Mouse (Mus musculus): ENCODE measurements around the gene Ryr3. TPM values are rescaled to one million over a fixed set of nuclear protein-coding genes. Genes with fewer than 3 reads are reported as not detected.

The Ryr3 gene
- polyA plus RNA-seq, 1 experiment from 2014 or later = 1.5 TPM

- 64% methylated on average over 4 of the region's 4 CpGs for WGBS
- H3K9ac ChIP-seq (ENCODE audit: low read depth, low read length) = no peak overlapping the region
- H3K9me3 ChIP-seq (ENCODE audit: control insufficient read depth, low read length) = no peaks in the 10 kb centered on the region
- no peak overlapping the region for H3K4me3 ChIP-seq (ENCODE audit: low read length)
- H3K4me1 ChIP-seq (ENCODE audit: control insufficient read depth, insufficient read depth, low read length) = no peaks in the 10 kb centered on the region
- H3K27ac ChIP-seq (ENCODE audit: low read length) = no peak overlapping the region
- H3K36me3 ChIP-seq (ENCODE audit: control insufficient read depth, insufficient read depth, low read length) = no peaks in the 10 kb centered on the region
- no peak for ATAC-seq
- no peaks in the 10 kb centered on the region for H3K27me3 ChIP-seq (replicated peaks; ENCODE audit: control insufficient read depth, insufficient read depth, low read length)
- no peak overlapping the region for H3K4me2 ChIP-seq (ENCODE audit: low read depth, low read length)
These were observed 456.2 kb downstream of the Ryr3 start for GRCm38 (mm10) chr2:112760692-112761091.

GRCm38 (mm10) chr2:112759678-112760077, 457.2 kb downstream of the Ryr3 start:
- 75% methylated on average over 5 of the region's 5 CpGs for WGBS
- Histone ChIP-seq H3K36me3 (ENCODE audit: control insufficient read depth, insufficient read depth, low read length) (no peaks in the 10 kb centered on the region), H3K4me3 (ENCODE audit: low read length) (no peak overlapping the region), H3K4me2 (ENCODE audit: low read depth, low read length) (no peak overlapping the region), H3K4me1 (ENCODE audit: control insufficient read depth, insufficient read depth, low read length) (no peaks in the 10 kb centered on the region), H3K27ac (ENCODE audit: low read length) (no peak overlapping the region), H3K27me3 (replicated peaks; ENCODE audit: control insufficient read depth, insufficient read depth, low read length) (no peaks in the 10 kb centered on the region), H3K9ac (ENCODE audit: low read depth, low read length) (no peak overlapping the region), H3K9me3 (ENCODE audit: control insufficient read depth, low read length) (no peaks in the 10 kb centered on the region)
- no peak for ATAC-seq

- 94% methylated on average over 2 of the region's 2 CpGs for WGBS
These were observed 458.2 kb downstream of the Ryr3 start for GRCm38 (mm10) chr2:112758732-112759131.

GRCm38 (mm10) chr2:112753316-112753715, 463.6 kb downstream of the Ryr3 start:
- Histone ChIP-seq H3K4me3 (ENCODE audit: low read length) (no peak overlapping the region), H3K27me3 (replicated peaks; ENCODE audit: control insufficient read depth, insufficient read depth, low read length) (no peaks in the 10 kb centered on the region), H3K9me3 (ENCODE audit: control insufficient read depth, low read length) (no peaks in the 10 kb centered on the region), H3K4me1 (ENCODE audit: control insufficient read depth, insufficient read depth, low read length) (no peaks in the 10 kb centered on the region), H3K27ac (ENCODE audit: low read length) (no peak overlapping the region), H3K9ac (ENCODE audit: low read depth, low read length) (no peak overlapping the region), H3K4me2 (ENCODE audit: low read depth, low read length) (no peak overlapping the region), H3K36me3 (ENCODE audit: control insufficient read depth, insufficient read depth, low read length) (no peaks in the 10 kb centered on the region)
- 73% methylated on average over 4 of the region's 4 CpGs for WGBS
- no peak for ATAC-seq

More at GRCm38 (mm10) chr2:112758732-112759131, 458.2 kb downstream of the Ryr3 start:
- H3K9me3 ChIP-seq (ENCODE audit: control insufficient read depth, low read length) = no peaks in the 10 kb centered on the region
- no peak overlapping the region for H3K9ac ChIP-seq (ENCODE audit: low read depth, low read length)
- no peak for ATAC-seq
- H3K4me3 ChIP-seq (ENCODE audit: low read length) = no peak overlapping the region
- H3K36me3 ChIP-seq (ENCODE audit: control insufficient read depth, insufficient read depth, low read length) = no peaks in the 10 kb centered on the region
- H3K27me3 ChIP-seq (replicated peaks; ENCODE audit: control insufficient read depth, insufficient read depth, low read length) = no peaks in the 10 kb centered on the region
- H3K4me2 ChIP-seq (ENCODE audit: low read depth, low read length) = no peak overlapping the region
- H3K4me1 ChIP-seq (ENCODE audit: control insufficient read depth, insufficient read depth, low read length) = no peaks in the 10 kb centered on the region
- H3K27ac ChIP-seq (ENCODE audit: low read length) = no peak overlapping the region

- H3K4me3 ChIP-seq (ENCODE audit: low read length) = no peak overlapping the region
- no peaks in the 10 kb centered on the region for H3K27me3 ChIP-seq (replicated peaks; ENCODE audit: control insufficient read depth, insufficient read depth, low read length)
- no peak overlapping the region for H3K27ac ChIP-seq (ENCODE audit: low read length)
- H3K9ac ChIP-seq (ENCODE audit: low read depth, low read length) = no peak overlapping the region
- no peaks in the 10 kb centered on the region for H3K36me3 ChIP-seq (ENCODE audit: control insufficient read depth, insufficient read depth, low read length)
- H3K4me1 ChIP-seq (ENCODE audit: control insufficient read depth, insufficient read depth, low read length) = no peaks in the 10 kb centered on the region
- no peak overlapping the region for H3K4me2 ChIP-seq (ENCODE audit: low read depth, low read length)
- 79% methylated on average over 5 of the region's 5 CpGs for whole genome bisulfite sequencing
- no peaks in the 10 kb centered on the region for H3K9me3 ChIP-seq (ENCODE audit: control insufficient read depth, low read length)
- ATAC-seq = no peak
These were observed 465.5 kb downstream of the Ryr3 start for GRCm38 (mm10) chr2:112751416-112751815.

- 74% methylated on average over 1 of the region's 1 CpGs for WGBS
These were observed 468.4 kb downstream of the Ryr3 start for GRCm38 (mm10) chr2:112748532-112748931.

GRCm38 (mm10) chr2:112732942-112733341, 484.0 kb downstream of the Ryr3 start:
- H3K9me3 ChIP-seq (ENCODE audit: control insufficient read depth, low read length) = no peaks in the 10 kb centered on the region
- ATAC-seq = no peak
- H3K4me1 ChIP-seq (ENCODE audit: control insufficient read depth, insufficient read depth, low read length) = no peaks in the 10 kb centered on the region
- no peaks in the 10 kb centered on the region for H3K27me3 ChIP-seq (replicated peaks; ENCODE audit: control insufficient read depth, insufficient read depth, low read length)
- no peaks in the 10 kb centered on the region for H3K36me3 ChIP-seq (ENCODE audit: control insufficient read depth, insufficient read depth, low read length)
- WGBS = 49% methylated on average over 2 of the region's 2 CpGs
- H3K9ac ChIP-seq (ENCODE audit: low read depth, low read length) = no peak overlapping the region
- no peak overlapping the region for H3K4me2 ChIP-seq (ENCODE audit: low read depth, low read length)
- H3K4me3 ChIP-seq (ENCODE audit: low read length) = no peak overlapping the region
- H3K27ac ChIP-seq (ENCODE audit: low read length) = no peak overlapping the region

More at GRCm38 (mm10) chr2:112748532-112748931, 468.4 kb downstream of the Ryr3 start:
- no peaks in the 10 kb centered on the region for H3K27me3 ChIP-seq (replicated peaks; ENCODE audit: control insufficient read depth, insufficient read depth, low read length)
- no peak overlapping the region for H3K9ac ChIP-seq (ENCODE audit: low read depth, low read length)
- no peak overlapping the region for H3K4me3 ChIP-seq (ENCODE audit: low read length)
- ATAC-seq = no peak
- no peak overlapping the region for H3K4me2 ChIP-seq (ENCODE audit: low read depth, low read length)
- no peaks in the 10 kb centered on the region for H3K36me3 ChIP-seq (ENCODE audit: control insufficient read depth, insufficient read depth, low read length)
- H3K9me3 ChIP-seq (ENCODE audit: control insufficient read depth, low read length) = no peaks in the 10 kb centered on the region
- no peaks in the 10 kb centered on the region for H3K4me1 ChIP-seq (ENCODE audit: control insufficient read depth, insufficient read depth, low read length)
- no peak overlapping the region for H3K27ac ChIP-seq (ENCODE audit: low read length)

- no peak overlapping the region for H3K4me3 ChIP-seq (ENCODE audit: low read length)
- WGBS = 56% methylated on average over 6 of the region's 6 CpGs
- no peaks in the 10 kb centered on the region for H3K27me3 ChIP-seq (replicated peaks; ENCODE audit: control insufficient read depth, insufficient read depth, low read length)
- no peaks in the 10 kb centered on the region for H3K36me3 ChIP-seq (ENCODE audit: control insufficient read depth, insufficient read depth, low read length)
- no peak overlapping the region for H3K4me2 ChIP-seq (ENCODE audit: low read depth, low read length)
- H3K9me3 ChIP-seq (ENCODE audit: control insufficient read depth, low read length) = no peaks in the 10 kb centered on the region
- H3K9ac ChIP-seq (ENCODE audit: low read depth, low read length) = no peak overlapping the region
- no peaks in the 10 kb centered on the region for H3K4me1 ChIP-seq (ENCODE audit: control insufficient read depth, insufficient read depth, low read length)
- H3K27ac ChIP-seq (ENCODE audit: low read length) = no peak overlapping the region
- no peak for ATAC-seq
These were observed 489.1 kb downstream of the Ryr3 start for GRCm38 (mm10) chr2:112727842-112728241.

GRCm38 (mm10) chr2:112721217-112721616, 495.7 kb downstream of the Ryr3 start:
- Histone ChIP-seq H3K4me1 (ENCODE audit: control insufficient read depth, insufficient read depth, low read length) (no peaks in the 10 kb centered on the region), H3K9me3 (ENCODE audit: control insufficient read depth, low read length) (no peaks in the 10 kb centered on the region), H3K36me3 (ENCODE audit: control insufficient read depth, insufficient read depth, low read length) (no peaks in the 10 kb centered on the region), H3K4me2 (ENCODE audit: low read depth, low read length) (no peak overlapping the region), H3K27me3 (replicated peaks; ENCODE audit: control insufficient read depth, insufficient read depth, low read length) (no peaks in the 10 kb centered on the region), H3K9ac (ENCODE audit: low read depth, low read length) (no peak overlapping the region), H3K4me3 (ENCODE audit: low read length) (no peak overlapping the region), H3K27ac (ENCODE audit: low read length) (no peak overlapping the region)
- no peak for ATAC-seq
- WGBS = 80% methylated on average over 1 of the region's 1 CpGs

- 41% methylated on average over 3 of the region's 3 CpGs for WGBS
- H3K4me1 ChIP-seq (ENCODE audit: control insufficient read depth, insufficient read depth, low read length) = no peaks in the 10 kb centered on the region
- no peak overlapping the region for H3K4me3 ChIP-seq (ENCODE audit: low read length)
- H3K9ac ChIP-seq (ENCODE audit: low read depth, low read length) = no peak overlapping the region
- H3K36me3 ChIP-seq (ENCODE audit: control insufficient read depth, insufficient read depth, low read length) = no peaks in the 10 kb centered on the region
- no peak overlapping the region for H3K27ac ChIP-seq (ENCODE audit: low read length)
- H3K4me2 ChIP-seq (ENCODE audit: low read depth, low read length) = no peak overlapping the region
- no peaks in the 10 kb centered on the region for H3K9me3 ChIP-seq (ENCODE audit: control insufficient read depth, low read length)
- H3K27me3 ChIP-seq (replicated peaks; ENCODE audit: control insufficient read depth, insufficient read depth, low read length) = no peaks in the 10 kb centered on the region
- ATAC-seq = no peak
These were observed 496.2 kb downstream of the Ryr3 start for GRCm38 (mm10) chr2:112720715-112721114.

Data from intestine, embryonic 16.5 days (tissue).